Mouse (Mus musculus): ENCODE data around the gene Krt28. TPM values are rescaled to one million over a fixed set of nuclear protein-coding genes. Genes with fewer than 3 reads are reported as not detected.

The Krt28 gene
- polyA plus RNA-seq (2017; shearing (Covaris generic)): under 1 TPM in 1 of 2 experiments, not detected in 1; 0.18 TPM

DNA sequence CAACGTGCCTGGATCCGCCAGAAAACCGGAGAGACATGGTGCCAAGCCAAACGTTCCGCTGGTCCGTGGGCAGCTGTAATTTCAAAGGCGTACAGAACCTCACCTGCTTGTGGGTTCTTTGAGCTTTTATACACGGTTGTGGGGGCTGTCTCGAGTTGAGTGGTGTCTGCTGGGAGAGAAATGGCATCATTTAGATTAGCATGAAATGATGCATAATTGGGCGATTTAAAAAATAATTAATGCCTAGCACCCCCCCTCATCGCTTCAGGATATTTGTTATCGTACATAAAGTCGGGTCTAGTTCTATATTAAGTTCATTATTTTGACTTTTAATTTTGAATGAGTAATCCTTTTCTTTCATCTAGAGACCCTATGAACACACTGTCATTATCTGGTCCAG, at the start of gene Krt28:
Krt28 (minus strand) TSS at position 101 of the 400 bp plus-strand sequence.

DNA sequence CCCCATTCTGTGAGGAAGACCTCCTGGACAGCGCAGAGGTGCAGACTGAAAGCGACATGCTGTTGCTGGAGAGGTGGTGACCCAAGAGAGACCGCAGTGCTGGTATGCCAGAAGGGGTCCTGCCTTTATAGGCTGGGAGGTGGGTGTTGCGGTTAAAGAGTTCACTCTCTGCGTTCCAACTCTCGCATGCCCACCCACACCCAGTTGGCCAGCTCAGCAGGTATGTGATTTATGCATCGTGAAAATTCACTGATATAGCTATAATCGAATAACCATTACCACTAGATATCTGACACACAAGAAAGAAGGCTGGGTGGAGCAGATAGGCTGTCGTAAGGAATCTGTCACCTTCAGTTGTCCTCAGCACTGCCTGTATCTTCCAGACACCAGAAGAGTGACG, 47.5 kb upstream of the Krt28 start, which contains the start of gene Krt12:
Krt12 (minus strand) TSS at position 101 of the 400 bp plus-strand sequence.

DNA sequence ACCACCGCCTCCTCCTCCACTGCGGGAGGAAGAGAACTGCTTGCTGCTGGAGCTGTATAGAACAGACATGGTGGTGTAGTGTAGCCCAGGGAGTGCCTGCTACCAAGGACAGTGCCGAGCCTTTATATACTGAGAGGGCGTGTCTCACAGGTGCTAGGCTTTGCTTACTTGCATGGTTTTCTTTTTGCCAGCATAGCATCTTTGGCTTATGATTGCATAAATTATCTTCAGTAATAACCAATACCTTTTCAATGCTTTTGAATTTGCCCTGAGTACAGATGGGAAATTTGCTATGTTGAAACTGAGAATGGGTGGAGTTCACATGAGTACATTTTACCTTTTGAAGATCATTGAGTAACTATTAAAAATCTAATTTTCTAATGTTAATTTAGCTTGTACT, 14.6 kb upstream of the Krt28 start, which contains the start of gene Krt10:
Krt10 (minus strand) TSS at position 101 of the 400 bp plus-strand sequence.

DNA sequence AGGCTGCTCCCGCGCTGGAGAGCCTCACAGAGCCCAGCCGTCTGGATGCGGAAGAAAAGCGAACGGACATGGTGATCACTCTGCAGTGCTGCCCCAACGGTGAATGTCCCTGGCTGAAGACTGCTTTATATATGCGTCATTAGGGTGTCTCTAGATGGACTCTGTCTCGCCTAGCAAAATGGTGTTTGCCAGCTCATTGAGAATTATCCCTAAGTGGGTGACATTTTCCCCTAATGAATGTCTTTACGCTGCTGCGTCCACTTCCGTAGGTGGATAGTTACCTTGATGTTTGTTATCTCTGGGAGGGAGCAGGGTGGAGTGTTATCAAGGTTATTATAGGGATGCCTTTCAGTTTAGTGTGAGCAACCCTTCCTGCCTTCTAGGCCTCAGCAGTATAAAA, 23.7 kb downstream of the Krt28 start, which contains the start of gene Krt27:
Krt27 (minus strand) TSS at position 101 of the 400 bp plus-strand sequence.

DNA sequence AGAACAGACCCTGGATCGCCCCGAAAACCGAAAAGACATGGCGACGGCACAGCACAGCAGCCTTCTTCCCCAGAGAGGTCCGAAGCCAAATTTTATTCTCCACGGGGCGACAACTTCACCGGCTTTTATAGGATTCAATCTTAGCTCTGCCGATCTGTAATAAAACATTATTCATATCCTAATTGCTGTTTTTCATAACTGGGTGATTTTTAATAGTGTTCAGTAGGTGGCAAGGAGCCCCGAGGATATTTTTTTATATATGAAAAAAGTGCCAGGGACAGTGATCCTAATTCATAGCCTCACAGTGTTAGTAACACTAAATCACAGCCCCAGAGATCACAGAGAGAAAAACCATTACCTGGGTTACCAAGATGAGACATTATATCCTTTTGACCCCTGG, 36.8 kb downstream of the Krt28 start, which contains the start of gene Krt26:
Krt26 (minus strand) TSS at position 101 of the 400 bp plus-strand sequence.

DNA sequence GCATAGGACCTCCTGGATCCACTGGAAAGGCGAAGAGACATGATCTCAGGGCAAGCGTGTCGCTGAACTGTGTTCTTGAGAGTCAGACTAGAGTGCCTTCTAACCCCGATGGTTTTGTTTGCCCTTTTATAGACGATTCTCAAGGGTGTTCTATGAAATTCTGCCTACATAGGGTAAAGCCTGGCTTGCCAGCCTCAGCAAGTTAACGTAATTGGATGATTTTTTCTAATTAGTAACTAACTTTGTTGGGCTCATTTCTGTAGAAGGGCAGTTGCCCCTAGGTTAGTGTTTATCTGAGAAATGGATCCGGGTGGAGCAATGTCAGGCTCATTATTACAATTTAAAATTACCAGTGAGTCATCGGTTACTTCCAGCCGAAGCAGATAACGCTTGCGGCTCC, 51.9 kb downstream of the Krt28 start, which contains the start of gene Krt25:
Krt25 (minus strand) TSS at position 101 of the 400 bp plus-strand sequence.

Other genes starting within 250 kb of the Krt28 start
- 100 to 1,000 TPM; 285 to 562 TPM for gene Ccr7, start 219.8 kb downstream of the Krt28 start, polyA plus RNA-seq (2017; shearing (Covaris generic))
- gene Smarce1, start 143.9 kb downstream of the Krt28 start, polyA plus RNA-seq (2017; shearing (Covaris generic)): 100 to 1,000 TPM; 155 to 167 TPM
- 1 to 10 TPM; 1.5 to 1.9 TPM for gene Krt222, start 130.8 kb downstream of the Krt28 start, polyA plus RNA-seq (2017; shearing (Covaris generic))
- under 1 TPM; 0.14 to 0.15 TPM for gene Krt24, start 89.6 kb downstream of the Krt28 start, polyA plus RNA-seq (2017; shearing (Covaris generic))
- gene Krt25, start 52.0 kb downstream of the Krt28 start, polyA plus RNA-seq (2017; shearing (Covaris generic)): under 1 TPM; 0.11 to 0.92 TPM
- gene Krt26, start 36.9 kb downstream of the Krt28 start, polyA plus RNA-seq (2017; shearing (Covaris generic)): under 1 TPM in 1 of 2 experiments, not detected in 1; 0.77 TPM
- gene Krt27, start 23.8 kb downstream of the Krt28 start, polyA plus RNA-seq (2017; shearing (Covaris generic)): under 1 TPM in 1 of 2 experiments, not detected in 1; 0.48 TPM
- gene Krt10, start 14.5 kb upstream of the Krt28 start, polyA plus RNA-seq (2017; shearing (Covaris generic)): 10 to 100 TPM; 13.0 to 18.0 TPM
- gene Krt12, start 47.4 kb upstream of the Krt28 start, polyA plus RNA-seq (2017; shearing (Covaris generic)): under 1 TPM in 1 of 2 experiments, not detected in 1; 0.22 TPM
- gene Krt20, start 63.2 kb upstream of the Krt28 start, polyA plus RNA-seq (2017; shearing (Covaris generic)): under 1 TPM in 1 of 2 experiments, not detected in 1; 0.15 TPM
- under 1 TPM; 0.71 to 0.82 TPM for gene Krt23, start 118.2 kb upstream of the Krt28 start, polyA plus RNA-seq (2017; shearing (Covaris generic))
- gene Krt39, start 146.4 kb upstream of the Krt28 start, polyA plus RNA-seq (2017; shearing (Covaris generic)): not detected
- not detected for gene Krt40, start 168.3 kb upstream of the Krt28 start, polyA plus RNA-seq (2017; shearing (Covaris generic))
- not detected for gene Krtap3-3, start 176.0 kb upstream of the Krt28 start, polyA plus RNA-seq (2017; shearing (Covaris generic))
- 1 to 10 TPM in 1 of 2 experiments, not detected in 1; 3.5 TPM for gene Krtap3-2, start 181.9 kb upstream of the Krt28 start, polyA plus RNA-seq (2017; shearing (Covaris generic))
- under 1 TPM in 1 of 2 experiments, not detected in 1; 0.60 TPM for gene Gm11939, start 184.6 kb upstream of the Krt28 start, polyA plus RNA-seq (2017; shearing (Covaris generic))
- gene Krtap3-1, start 191.7 kb upstream of the Krt28 start, polyA plus RNA-seq (2017; shearing (Covaris generic)): not detected
- gene Krtap1-5, start 206.1 kb upstream of the Krt28 start, polyA plus RNA-seq (2017; shearing (Covaris generic)): under 1 TPM in 1 of 2 experiments, not detected in 1; 0.55 TPM
- 1 to 10 TPM in 1 of 2 experiments, under 1 TPM in 1; 0.61 to 1.2 TPM for gene Krtap1-4, start 208.8 kb upstream of the Krt28 start, polyA plus RNA-seq (2017; shearing (Covaris generic))
- gene Krtap1-3, start 216.4 kb upstream of the Krt28 start, polyA plus RNA-seq (2017; shearing (Covaris generic)): not detected
- gene Krtap9-3, start 223.2 kb upstream of the Krt28 start, polyA plus RNA-seq (2017; shearing (Covaris generic)): under 1 TPM in 1 of 2 experiments, not detected in 1; 0.31 TPM
- gene Gm11938, start 228.4 kb upstream of the Krt28 start, polyA plus RNA-seq (2017; shearing (Covaris generic)): not detected
- not detected for gene Gm11937, start 235.3 kb upstream of the Krt28 start, polyA plus RNA-seq (2017; shearing (Covaris generic))
- not detected for gene Krtap2-4, start 239.9 kb upstream of the Krt28 start, polyA plus RNA-seq (2017; shearing (Covaris generic))
- gene Gm11562, start 245.5 kb upstream of the Krt28 start, polyA plus RNA-seq (2017; shearing (Covaris generic)): not detected